Mouse (Mus musculus): ENCODE data around the gene Insrr. TPM values are rescaled to one million over a fixed set of nuclear protein-coding genes. Genes with fewer than 3 reads are reported as not detected.

Insrr gene
- polyA plus RNA-seq (2015; fragmentation: Nextera tagmentation; extraction: Ambion mirVana) = 0.43 and 0.86 TPM in 2 replicates

GRCm38 (mm10) chr3:87796736-87797334 is at the start of gene Insrr:
Insrr (plus strand) TSS chr3:87796951.
- ATAC-seq = no peak
- H3K9ac ChIP-seq (ENCODE audit: low read depth, low read length) = peak within 1 kb of the TSS; percentile 35
- WGBS = under 1% methylated on average over 22 of the region's 29 CpGs
- no peaks in the 10 kb centered on the region for H3K9me3 ChIP-seq (replicated peaks; ENCODE audit: control insufficient read depth, low read length, poor library complexity, severe bottlenecking)
- H3K4me3 ChIP-seq (ENCODE audit: low read depth, low read length) = peak within 1 kb of the TSS; percentile 34
- H3K4me2 ChIP-seq (ENCODE audit: low read length) = peak within 1 kb of the TSS; percentile 60
- peaks cover 15% of the 10 kb centered on the region for H3K4me1 ChIP-seq (ENCODE audit: control insufficient read depth, insufficient read depth, low read length)
- H3K36me3 ChIP-seq (ENCODE audit: control insufficient read depth, insufficient read depth, low read length) = no peaks in the 10 kb centered on the region
- no peak within 1 kb of the TSS for H3K27ac ChIP-seq (ENCODE audit: low read length)
- peaks cover 65% of the 10 kb centered on the region for H3K27me3 ChIP-seq (ENCODE audit: control insufficient read depth, insufficient read depth, low read depth, low read length)

GRCm38 (mm10) chr3:87748431-87748830 is 48.3 kb upstream of the Insrr start, which contains the start of gene Lrrc71:
Lrrc71 (minus strand) TSS chr3:87748625.
- no peak within 1 kb of the TSS for H3K9ac ChIP-seq (ENCODE audit: low read depth, low read length)
- no peak within 1 kb of the TSS for H3K4me2 ChIP-seq (ENCODE audit: low read length)
- H3K27ac ChIP-seq (ENCODE audit: low read length) = no peak within 1 kb of the TSS
- peaks cover 7% of the 10 kb centered on the region; the same call in 1 of the 2 replicates for H3K4me1 ChIP-seq (ENCODE audit: control insufficient read depth, insufficient read depth, low read length)
- no peak for ATAC-seq
- 39% methylated on average over 13 of the region's 13 CpGs for WGBS
- H3K9me3 ChIP-seq (replicated peaks; ENCODE audit: control insufficient read depth, low read length, poor library complexity, severe bottlenecking) = no peaks in the 10 kb centered on the region
- H3K4me3 ChIP-seq (ENCODE audit: low read depth, low read length) = no peak within 1 kb of the TSS
- no peaks in the 10 kb centered on the region for H3K27me3 ChIP-seq (ENCODE audit: control insufficient read depth, insufficient read depth, low read depth, low read length)
- no peaks in the 10 kb centered on the region for H3K36me3 ChIP-seq (ENCODE audit: control insufficient read depth, insufficient read depth, low read length)

GRCm38 (mm10) chr3:87749036-87749435 is 47.7 kb upstream of the Insrr start:
- H3K4me1 ChIP-seq (ENCODE audit: control insufficient read depth, insufficient read depth, low read length) = peaks cover 7% of the 10 kb centered on the region; the same call in 1 of the 2 replicates
- H3K4me2 ChIP-seq (ENCODE audit: low read length) = no peak overlapping the region
- H3K9ac ChIP-seq (ENCODE audit: low read depth, low read length) = no peak overlapping the region
- WGBS = 23% methylated on average over 5 of the region's 5 CpGs
- no peak for ATAC-seq
- no peak overlapping the region for H3K27ac ChIP-seq (ENCODE audit: low read length)
- no peaks in the 10 kb centered on the region; the same call in 1 of the 2 replicates for H3K27me3 ChIP-seq (ENCODE audit: control insufficient read depth, insufficient read depth, low read depth, low read length)
- H3K36me3 ChIP-seq (ENCODE audit: control insufficient read depth, insufficient read depth, low read length) = no peaks in the 10 kb centered on the region
- H3K9me3 ChIP-seq (replicated peaks; ENCODE audit: control insufficient read depth, low read length, poor library complexity, severe bottlenecking) = no peaks in the 10 kb centered on the region
- no peak overlapping the region for H3K4me3 ChIP-seq (ENCODE audit: low read depth, low read length)

- Histone ChIP-seq H3K27ac (ENCODE audit: low read length) (no peak overlapping the region), H3K4me2 (ENCODE audit: low read length) (no peak overlapping the region), H3K9me3 (replicated peaks; ENCODE audit: control insufficient read depth, low read length, poor library complexity, severe bottlenecking) (no peaks in the 10 kb centered on the region), H3K4me3 (ENCODE audit: low read depth, low read length) (no peak overlapping the region), H3K36me3 (ENCODE audit: control insufficient read depth, insufficient read depth, low read length) (no peaks in the 10 kb centered on the region), H3K9ac (ENCODE audit: low read depth, low read length) (no peak overlapping the region), H3K27me3 (ENCODE audit: control insufficient read depth, insufficient read depth, low read depth, low read length) (no peaks in the 10 kb centered on the region; the same call in 1 of the 2 replicates), H3K4me1 (ENCODE audit: control insufficient read depth, insufficient read depth, low read length) (peaks cover 6% of the 10 kb centered on the region; the same call in 1 of the 2 replicates)
- no peak for ATAC-seq
- WGBS = 88% methylated on average over 12 of the region's 12 CpGs
Observed at GRCm38 (mm10) chr3:87749977-87750376, 46.8 kb upstream of the Insrr start.

GRCm38 (mm10) chr3:87752567-87752966 is 44.2 kb upstream of the Insrr start:
- ATAC-seq = no peak
- Histone ChIP-seq H3K4me1 (ENCODE audit: control insufficient read depth, insufficient read depth, low read length) (no peaks in the 10 kb centered on the region), H3K9me3 (replicated peaks; ENCODE audit: control insufficient read depth, low read length, poor library complexity, severe bottlenecking) (no peaks in the 10 kb centered on the region), H3K27ac (ENCODE audit: low read length) (no peak overlapping the region), H3K9ac (ENCODE audit: low read depth, low read length) (no peak overlapping the region), H3K4me3 (ENCODE audit: low read depth, low read length) (no peak overlapping the region), H3K4me2 (ENCODE audit: low read length) (no peak overlapping the region), H3K36me3 (ENCODE audit: control insufficient read depth, insufficient read depth, low read length) (no peaks in the 10 kb centered on the region), H3K27me3 (ENCODE audit: control insufficient read depth, insufficient read depth, low read depth, low read length) (peaks cover 4% of the 10 kb centered on the region)
- 91% methylated on average over 3 of the region's 3 CpGs for WGBS

- no peak overlapping the region for H3K4me2 ChIP-seq (ENCODE audit: low read length)
- H3K4me1 ChIP-seq (ENCODE audit: control insufficient read depth, insufficient read depth, low read length) = no peaks in the 10 kb centered on the region
- no peaks in the 10 kb centered on the region for H3K9me3 ChIP-seq (replicated peaks; ENCODE audit: control insufficient read depth, low read length, poor library complexity, severe bottlenecking)
- H3K27me3 ChIP-seq (ENCODE audit: control insufficient read depth, insufficient read depth, low read depth, low read length) = peaks cover 4% of the 10 kb centered on the region
- no peak for ATAC-seq
- H3K36me3 ChIP-seq (ENCODE audit: control insufficient read depth, insufficient read depth, low read length) = no peaks in the 10 kb centered on the region
- WGBS = 85% methylated on average over 13 of the region's 13 CpGs
- H3K9ac ChIP-seq (ENCODE audit: low read depth, low read length) = no peak overlapping the region
- no peak overlapping the region for H3K4me3 ChIP-seq (ENCODE audit: low read depth, low read length)
- no peak overlapping the region for H3K27ac ChIP-seq (ENCODE audit: low read length)
Observed at GRCm38 (mm10) chr3:87753829-87754228, 42.9 kb upstream of the Insrr start.

GRCm38 (mm10) chr3:87755964-87756363 is 40.8 kb upstream of the Insrr start:
- ATAC-seq = peak; percentile 92
- Histone ChIP-seq H3K36me3 (ENCODE audit: control insufficient read depth, insufficient read depth, low read length) (no peaks in the 10 kb centered on the region), H3K27ac (ENCODE audit: low read length) (no peak overlapping the region), H3K4me2 (ENCODE audit: low read length) (peak overlapping the region; percentile 64), H3K4me3 (ENCODE audit: low read depth, low read length) (peak overlapping the region; percentile 35), H3K4me1 (ENCODE audit: control insufficient read depth, insufficient read depth, low read length) (no peaks in the 10 kb centered on the region), H3K9ac (ENCODE audit: low read depth, low read length) (peak overlapping the region; percentile 45), H3K9me3 (replicated peaks; ENCODE audit: control insufficient read depth, low read length, poor library complexity, severe bottlenecking) (no peaks in the 10 kb centered on the region), H3K27me3 (ENCODE audit: control insufficient read depth, insufficient read depth, low read depth, low read length) (peaks cover 4% of the 10 kb centered on the region)
- 3% methylated on average over 24 of the region's 24 CpGs for WGBS

- H3K9me3 ChIP-seq (replicated peaks; ENCODE audit: control insufficient read depth, low read length, poor library complexity, severe bottlenecking) = no peaks in the 10 kb centered on the region
- no peaks in the 10 kb centered on the region for H3K4me1 ChIP-seq (ENCODE audit: control insufficient read depth, insufficient read depth, low read length)
- H3K4me2 ChIP-seq (ENCODE audit: low read length) = peak overlapping the region; percentile 64
- H3K36me3 ChIP-seq (ENCODE audit: control insufficient read depth, insufficient read depth, low read length) = no peaks in the 10 kb centered on the region
- H3K9ac ChIP-seq (ENCODE audit: low read depth, low read length) = peak overlapping the region; percentile 45; the same call in 1 of the 2 replicates
- H3K27ac ChIP-seq (ENCODE audit: low read length) = no peak overlapping the region
- WGBS = 47% methylated on average over 20 of the region's 20 CpGs
- H3K4me3 ChIP-seq (ENCODE audit: low read depth, low read length) = peak overlapping the region; percentile 35
- peak; percentile 12; the same call in 1 of the 2 replicates for ATAC-seq
- H3K27me3 ChIP-seq (ENCODE audit: control insufficient read depth, insufficient read depth, low read depth, low read length) = peaks cover 4% of the 10 kb centered on the region
Observed at GRCm38 (mm10) chr3:87756488-87756887, 40.3 kb upstream of the Insrr start.

GRCm38 (mm10) chr3:87758641-87759040 is 38.1 kb upstream of the Insrr start:
- Histone ChIP-seq H3K27ac (ENCODE audit: low read length) (no peak overlapping the region), H3K4me2 (ENCODE audit: low read length) (no peak overlapping the region), H3K27me3 (ENCODE audit: control insufficient read depth, insufficient read depth, low read depth, low read length) (peaks cover 4% of the 10 kb centered on the region), H3K4me1 (ENCODE audit: control insufficient read depth, insufficient read depth, low read length) (no peaks in the 10 kb centered on the region), H3K36me3 (ENCODE audit: control insufficient read depth, insufficient read depth, low read length) (no peaks in the 10 kb centered on the region), H3K9me3 (replicated peaks; ENCODE audit: control insufficient read depth, low read length, poor library complexity, severe bottlenecking) (no peaks in the 10 kb centered on the region), H3K4me3 (ENCODE audit: low read depth, low read length) (no peak overlapping the region), H3K9ac (ENCODE audit: low read depth, low read length) (no peak overlapping the region)
- 50% methylated on average over 5 of the region's 5 CpGs for WGBS
- no peak for ATAC-seq

All from midbrain, embryonic 16.5 days (tissue).